Mouse (Mus musculus): ENCODE results near the gene Gm17409. TPM values are rescaled to one million over a fixed set of nuclear protein-coding genes. Genes with fewer than 3 reads are reported as not detected.

The Gm17409 gene
- not detected in 4 replicates for total RNA-seq (2023; ENCODE audit: inconsistent age)

GRCm38 (mm10) chr2:58469816-58470215 is at the start of gene Gm17409:
TSS of gene Gm17409 (plus strand) at chr2:58470116.

Other genes with a start within 250 kb of the Gm17409 start
- gene Acvr1c, start 112.2 kb upstream of the Gm17409 start, total RNA-seq (2023; ENCODE audit: inconsistent age): not detected in 4 replicates
- gene Acvr1, start 97.0 kb downstream of the Gm17409 start, total RNA-seq (2023; ENCODE audit: inconsistent age): not detected in 4 replicates
- gene Upp2, start 97.2 kb downstream of the Gm17409 start, total RNA-seq (2023; ENCODE audit: inconsistent age): not detected in 4 replicates

Measured in B cell, adult (primary cell).